Mouse (Mus musculus) frontal cortex, postnatal 36 days (tissue): Measurements from ENCODE around the gene H60b.
A peak's percentile ranks its signal among the peaks of the same experiment; 100 is the strongest.
"Not testable (repeated sequence)": the region's sequence is repeated elsewhere in the genome, so short reads cannot be mapped to it uniquely, and the experiment has no call there.

ENCODE experiments used
- DNase-seq, 2 experiments: peaks; one replicate each; pipeline ENCODE4 v3.0.0; 2022; ENCODE audit warnings: low spot score in 2 of 2

Gene H60b

GRCm38 (mm10) chr10:22158310-22158999 lies at the start of gene H60b, which contains the start of gene Raet1e:
TSS of gene H60b (plus strand) at chr10:22158586.
TSS of gene Raet1e (plus strand) at chr10:22158569.
- DNase-seq = not testable (repeated sequence)

DNA sequence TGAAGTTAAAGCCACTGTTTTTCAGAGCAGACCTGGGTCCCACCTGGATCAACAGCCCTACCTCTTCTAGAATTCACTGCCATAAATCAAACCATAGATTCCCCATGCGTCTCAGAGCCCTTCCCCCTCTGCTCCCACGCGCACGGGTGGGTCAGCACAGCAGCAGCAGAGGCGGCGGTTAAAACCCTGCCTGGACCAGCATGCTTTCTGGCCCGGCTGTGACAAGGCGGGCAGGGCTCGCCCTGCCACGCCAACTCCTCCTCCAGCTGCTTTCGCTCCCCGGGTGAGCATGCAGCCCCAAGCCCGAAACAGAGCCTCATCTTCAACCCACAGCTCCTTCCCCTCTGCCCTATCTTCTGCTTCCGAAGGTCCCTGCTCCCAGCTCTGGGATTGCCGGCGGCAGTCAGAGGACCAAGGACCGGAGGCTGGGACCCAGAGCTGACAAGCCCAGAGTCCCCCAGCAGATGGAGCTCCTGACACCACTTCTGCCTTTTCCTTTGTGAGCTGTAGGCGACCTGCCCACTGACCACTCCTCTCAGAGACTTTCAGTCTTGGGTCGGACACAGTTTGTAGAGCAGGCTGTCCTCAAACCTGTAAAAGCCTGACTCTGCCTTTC lies 17.6 kb upstream of the H60b start:
- peak; percentile 71 to 74 for DNase-seq

GRCm38 (mm10) chr10:22142194-22142593 lies 16.2 kb upstream of the H60b start:
- DNase-seq = not testable (repeated sequence)

- DNase-seq = no peak
Measured at GRCm38 (mm10) chr10:22142926-22143325, 15.5 kb upstream of the H60b start.

- peak in 1 of 2 experiments; percentile 41 for DNase-seq
Measured at GRCm38 (mm10) chr10:22148441-22149072, 9.8 kb upstream of the H60b start.

GRCm38 (mm10) chr10:22149073-22149690 lies 9.2 kb upstream of the H60b start, which contains the start of gene E030030I06Rik:
TSS of gene E030030I06Rik (minus strand) at chr10:22149270.
- DNase-seq = peak in 1 of 2 experiments; percentile 44

GRCm38 (mm10) chr10:22149691-22150465 lies 8.5 kb upstream of the H60b start:
- no peak for DNase-seq

- no peak for DNase-seq
Measured at GRCm38 (mm10) chr10:22150593-22150992, 7.8 kb upstream of the H60b start.

DNA sequence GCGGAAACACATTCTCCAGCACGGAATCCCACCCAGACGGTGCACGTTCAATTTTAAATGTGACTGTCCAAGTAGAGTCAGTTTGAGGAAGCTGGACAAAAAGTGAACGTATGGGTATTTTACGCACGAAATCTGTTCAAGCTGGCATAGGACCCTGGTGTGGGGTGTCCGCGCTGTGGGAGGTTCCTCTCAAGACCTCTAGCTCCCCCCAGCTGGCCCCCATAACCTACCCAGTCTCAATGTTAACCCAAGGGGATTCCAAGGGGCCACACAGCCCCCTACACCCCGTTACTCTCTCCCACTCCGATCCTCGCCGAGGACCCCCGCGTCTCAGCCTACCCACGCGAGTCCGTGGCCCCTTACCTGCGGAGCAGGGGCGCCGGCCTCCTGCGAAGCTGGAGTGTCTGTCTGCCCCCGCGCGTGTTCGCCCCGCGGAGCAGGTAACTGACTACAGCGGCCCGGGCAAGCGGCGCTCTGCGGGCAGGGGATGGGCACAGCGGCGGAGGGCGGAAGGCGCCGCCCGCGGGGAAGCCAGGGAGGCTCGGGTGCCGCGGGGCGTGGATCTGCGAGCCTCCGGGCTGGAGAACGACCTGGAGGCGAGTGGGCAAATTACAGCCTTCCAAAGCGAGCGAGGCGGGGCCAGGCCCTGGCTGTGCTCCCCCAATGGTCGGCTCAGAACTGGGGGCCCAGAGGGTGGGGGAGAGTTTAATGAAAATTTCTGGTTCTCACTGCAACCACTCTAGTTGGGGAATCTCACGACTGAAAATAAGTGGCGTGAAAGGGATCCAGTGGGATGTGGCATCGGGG lies 7.1 kb upstream of the H60b start:
- not testable (repeated sequence) for DNase-seq

DNA sequence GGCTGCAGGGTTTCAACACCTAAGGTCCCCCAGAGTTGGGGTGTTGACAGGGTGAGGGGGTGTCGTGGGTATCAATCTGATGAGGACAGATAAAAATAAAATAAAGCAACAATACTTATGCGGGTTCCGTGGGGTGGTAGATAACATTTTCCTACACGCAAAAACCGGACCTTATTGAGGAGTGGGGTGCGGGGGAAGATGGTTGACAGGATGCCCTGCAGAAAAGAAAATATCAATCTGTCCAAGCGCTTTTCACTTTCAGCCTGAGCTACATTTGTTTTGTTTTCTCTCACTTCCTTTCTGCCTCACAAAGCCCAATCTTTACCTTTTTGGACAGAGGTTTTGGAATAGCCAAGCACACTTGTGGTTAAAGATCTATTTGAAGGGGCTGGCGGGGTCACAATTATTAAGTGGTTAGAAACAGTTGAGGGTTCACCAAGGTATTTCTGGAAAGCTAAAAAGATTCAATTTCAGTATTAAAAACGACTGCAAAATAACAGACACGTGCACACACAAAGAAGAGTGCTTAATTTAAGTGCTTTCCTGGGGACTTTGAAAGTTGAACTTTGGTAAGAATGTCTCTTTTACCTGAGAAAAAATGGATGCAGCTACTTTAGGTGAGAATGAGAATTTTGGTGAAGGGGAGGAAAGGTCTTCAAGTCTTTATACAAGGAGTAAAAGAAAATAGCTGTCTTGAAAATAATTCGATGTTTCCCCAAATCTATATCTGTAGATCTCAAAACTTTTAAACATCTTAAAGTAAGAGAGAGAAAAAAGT lies 6.3 kb upstream of the H60b start:
- DNase-seq = not testable (repeated sequence)

DNA sequence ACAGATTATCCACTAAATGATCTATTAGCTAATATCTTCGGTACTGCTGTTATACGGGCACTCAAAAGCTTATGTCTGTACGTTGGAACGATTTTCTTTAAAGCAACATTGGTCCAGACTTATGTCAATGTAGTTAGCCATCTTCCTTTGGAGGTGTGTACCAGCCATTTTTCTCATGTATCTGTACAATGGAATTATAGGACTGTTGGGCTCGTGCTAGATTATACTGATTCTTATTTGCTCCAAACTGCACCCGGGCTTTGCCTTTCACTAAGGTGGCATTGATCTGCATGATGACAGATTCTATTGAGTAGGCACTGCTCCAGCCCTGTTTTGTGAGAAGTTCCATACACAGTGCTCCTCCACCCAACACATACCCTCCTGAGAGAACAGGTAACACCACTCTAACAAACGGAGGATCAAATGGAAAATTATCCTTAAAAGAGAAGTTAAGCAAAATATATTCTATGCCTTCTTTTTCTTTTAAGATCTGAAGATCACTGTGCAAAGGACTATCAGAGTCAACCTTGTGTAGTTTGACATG lies 5.2 kb upstream of the H60b start:
- DNase-seq = not testable (repeated sequence)

GRCm38 (mm10) chr10:22154127-22154526 lies 4.3 kb upstream of the H60b start:
- not testable (repeated sequence) for DNase-seq

DNA sequence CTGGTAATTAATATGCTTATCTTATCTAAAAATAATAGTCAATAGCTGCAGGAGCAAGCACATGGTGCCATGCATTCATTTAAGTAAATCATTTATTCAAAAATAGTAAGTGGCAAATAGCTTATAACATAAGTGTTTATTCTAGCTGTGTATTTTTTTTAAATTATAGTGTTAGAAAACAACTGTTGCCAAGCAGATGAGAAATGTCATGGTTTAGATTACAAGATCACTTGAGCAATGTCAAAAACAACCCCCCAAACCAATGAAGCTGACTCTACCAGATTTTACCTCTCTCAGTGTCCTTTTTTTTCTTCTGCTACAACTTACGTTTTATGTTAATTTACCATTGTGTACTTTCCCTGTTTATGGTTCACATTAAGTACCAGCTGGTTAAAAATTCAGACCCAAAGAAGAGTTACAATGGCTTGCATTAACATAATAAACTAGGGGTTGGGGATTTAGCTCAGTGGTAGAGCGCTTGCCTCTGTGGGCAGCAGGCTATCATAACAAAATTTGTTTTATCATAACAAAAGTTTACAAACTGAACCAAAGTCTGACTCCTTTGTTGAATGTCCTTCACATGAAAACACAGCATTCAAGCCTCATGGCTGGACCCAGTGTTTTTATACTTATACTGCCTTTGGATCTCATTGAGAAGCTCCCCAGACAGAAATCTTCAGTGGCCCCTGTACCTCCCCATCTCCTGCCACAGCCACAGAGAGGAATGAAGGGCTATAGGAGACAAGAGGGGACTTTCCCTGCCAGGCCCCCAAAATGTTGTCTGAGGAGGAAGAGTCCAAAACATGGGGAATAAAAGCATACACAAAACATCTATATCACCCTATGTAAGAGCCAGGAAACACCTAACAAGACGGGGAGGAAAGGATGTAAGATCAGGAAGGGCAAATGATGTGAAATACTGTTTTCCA lies 3.3 kb upstream of the H60b start:
- no peak for DNase-seq

DNA sequence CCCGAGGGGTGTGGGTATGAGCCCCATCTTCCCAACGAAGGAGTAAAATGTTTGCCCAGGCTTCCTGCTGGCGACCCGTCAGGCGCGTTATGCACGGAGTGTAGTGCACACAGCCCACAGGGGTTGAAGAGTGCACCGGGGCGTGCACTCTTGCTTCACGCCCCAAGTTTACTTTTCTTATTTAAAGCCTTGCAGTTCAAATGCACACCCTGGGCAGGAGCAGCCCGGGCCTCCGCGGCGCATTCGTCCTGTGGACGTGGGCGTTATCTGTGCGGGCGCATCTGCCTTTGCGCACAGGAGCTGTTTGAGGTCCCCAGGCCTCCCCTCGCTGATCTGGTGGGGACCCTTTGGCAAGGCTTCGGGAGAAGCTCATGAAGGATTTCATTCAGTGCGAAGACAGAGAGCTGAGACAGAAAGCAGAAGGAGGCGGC lies 760 bp downstream of the H60b start:
- no peak for DNase-seq

- no peak for DNase-seq
Measured at GRCm38 (mm10) chr10:22159581-22160140, 1.3 kb downstream of the H60b start.

- not testable (repeated sequence) for DNase-seq
Measured at GRCm38 (mm10) chr10:22163279-22163678, 4.9 kb downstream of the H60b start.

GRCm38 (mm10) chr10:22163705-22164583 lies 5.6 kb downstream of the H60b start:
- peak; percentile 78 to 79 for DNase-seq
